Mouse (Mus musculus) lung, embryonic 14.5 days (tissue): ENCODE measurements around the gene Zfp385c. TPM values are rescaled to one million over a fixed set of nuclear protein-coding genes. Genes with fewer than 3 reads are reported as not detected.
A peak's percentile ranks its signal among the peaks of the same experiment; 100 is the strongest.
"Not testable (repeated sequence)": the region's sequence is repeated elsewhere in the genome, so short reads cannot be mapped to it uniquely, and the experiment has no call there.

ENCODE experiments used
- ATAC-seq: fragments of 200-750 bp; cut with Nextera tagmentation; 2 replicates; pipeline ENCODE4 v1.8.0; 2017; ENCODE audit warnings: mild to moderate bottlenecking, moderate TSS enrichment, moderate library complexity; ENCODE audit not compliant: insufficient read depth
- DNase-seq: peaks from one replicate; pipeline ENCODE4 v3.0.0-alpha.2; 2015
- H3K27ac ChIP-seq: fragments of 300-500 bp; sonication (generic); 2 replicates; pipeline ENCODE4 v1.5.1; 2014; ENCODE audit warnings: low read depth, mild to moderate bottlenecking, moderate library complexity
- H3K27me3 ChIP-seq: fragments of 300-500 bp; sonication (generic); 2 replicates; pipeline ENCODE4 v1.6.1; 2014; ENCODE audit warnings: low read length, control low read depth; ENCODE audit not compliant: insufficient read depth
- H3K36me3 ChIP-seq: fragments of 300-500 bp; sonication (generic); 2 replicates; pipeline ENCODE4 v1.6.1; 2014; ENCODE audit warnings: control low read depth; ENCODE audit not compliant: insufficient read depth
- H3K4me1 ChIP-seq: fragments of 300-500 bp; sonication (generic); 2 replicates; pipeline ENCODE4 v1.6.1; 2014; ENCODE audit warnings: antibody characterized with exemption, control low read depth; ENCODE audit not compliant: insufficient read depth
- H3K4me2 ChIP-seq: fragments of 300-500 bp; sonication (generic); 2 replicates; pipeline ENCODE4 v1.6.1; 2014; ENCODE audit warnings: mild to moderate bottlenecking
- H3K4me3 ChIP-seq: fragments of 300-500 bp; sonication (generic); 2 replicates; pipeline ENCODE4 v1.5.1; 2014; ENCODE audit warnings: low read depth, low read length
- H3K9ac ChIP-seq: fragments of 300-500 bp; sonication (generic); 2 replicates; pipeline ENCODE4 v1.6.1; 2014
- H3K9me3 ChIP-seq: fragments of 300-500 bp; sonication (generic); 2 replicates; pipeline ENCODE4 v1.6.1; 2016; ENCODE audit warnings: low read depth, low read length, control low read depth
- CTCF ChIP-seq: IDR thresholded peaks from 2 replicates; pipeline ENCODE4 v1.5.1; 2016; ENCODE audit warnings: antibody characterized with exemption, low read depth
- WGBS: fragments of 180-500 bp; shearing (Covaris S2); extraction: QIAGEN DNeasy Blood & Tissue Kit; methylation state at CpG from one replicate; pipeline ENCODE4 v1.1.7; 2014; 5-methylcytosine and 5-hydroxymethylcytosine counted together
- polyA plus RNA-seq: library from polyadenylated mRNA; unstranded; fragments of >200 nt; fragmentation: Nextera tagmentation; extraction: Ambion mirVana; gene quantifications from 2 replicates; pipeline ENCODE4 v1.2.1, GENCODE M21; 2014

Zfp385c gene
- polyA plus RNA-seq, 1 experiment from 2014 or later: not detected

DNA sequence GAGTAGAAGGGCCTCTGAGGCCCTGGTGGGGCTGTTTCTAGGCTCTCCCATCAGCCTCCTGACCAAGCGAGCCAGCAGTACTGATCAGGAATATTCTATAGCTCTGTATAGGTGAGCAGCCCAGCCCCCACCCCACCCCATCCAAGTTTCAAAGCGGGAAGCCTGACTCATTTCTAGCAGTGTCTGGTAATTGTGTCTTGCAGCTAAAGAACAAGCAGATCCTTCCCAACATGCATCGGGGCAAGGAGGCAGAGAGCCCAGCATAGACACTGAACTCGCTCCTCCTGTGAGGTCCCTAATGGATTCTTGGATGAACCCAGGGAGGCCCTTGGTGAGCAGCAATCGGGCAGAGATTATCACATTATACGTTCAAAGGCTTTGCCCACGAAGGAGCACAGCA is 14.4 kb downstream of the Zfp385c start:
- WGBS: 38% methylated on average over 7 of the region's 7 CpGs
- H3K4me1 ChIP-seq: no peaks in the 10 kb centered on the region
- TF ChIP-seq CTCF: no peak
- H3K4me3 ChIP-seq: no peak overlapping the region
- no peak overlapping the region for H3K4me2 ChIP-seq
- no peaks in the 10 kb centered on the region for H3K9me3 ChIP-seq
- DNase-seq: no peak
- no peak overlapping the region for H3K27ac ChIP-seq
- H3K36me3 ChIP-seq: no peaks in the 10 kb centered on the region
- no peak for ATAC-seq
- no peak overlapping the region for H3K9ac ChIP-seq
- H3K27me3 ChIP-seq: peaks cover 9% of the 10 kb centered on the region; the same call in 1 of the 2 replicates

- Histone ChIP-seq H3K4me1 (no peaks in the 10 kb centered on the region), H3K4me2 (peak overlapping the region; percentile 32; the same call in 1 of the 2 replicates), H3K9ac (peak overlapping the region; percentile 36), H3K27ac (no peak overlapping the region), H3K36me3 (no peaks in the 10 kb centered on the region), H3K9me3 (no peaks in the 10 kb centered on the region), H3K27me3 (peaks cover 15% of the 10 kb centered on the region; the same call in 1 of the 2 replicates), H3K4me3 (no peak overlapping the region)
- DNase-seq (peak; percentile 61), ATAC-seq (peak; percentile 11; the same call in 1 of the 2 replicates)
- TF ChIP-seq CTCF: no peak
- WGBS: 3% methylated on average over 23 of the region's 23 CpGs
Measured at GRCm38 (mm10) chr11:100673169-100673568, 19.1 kb downstream of the Zfp385c start.

- no peak overlapping the region for H3K4me3 ChIP-seq
- no peak overlapping the region for H3K27ac ChIP-seq
- no peaks in the 10 kb centered on the region for H3K9me3 ChIP-seq
- no peak for DNase-seq
- 46% methylated on average over 2 of the region's 2 CpGs for WGBS
- H3K4me1 ChIP-seq: no peaks in the 10 kb centered on the region
- H3K36me3 ChIP-seq: no peaks in the 10 kb centered on the region
- TF ChIP-seq CTCF: no peak
- H3K27me3 ChIP-seq: peaks cover 15% of the 10 kb centered on the region; the same call in 1 of the 2 replicates
- ATAC-seq: no peak
- H3K9ac ChIP-seq: no peak overlapping the region
- H3K4me2 ChIP-seq: no peak overlapping the region
Measured at GRCm38 (mm10) chr11:100671956-100672355, 20.3 kb downstream of the Zfp385c start.

DNA sequence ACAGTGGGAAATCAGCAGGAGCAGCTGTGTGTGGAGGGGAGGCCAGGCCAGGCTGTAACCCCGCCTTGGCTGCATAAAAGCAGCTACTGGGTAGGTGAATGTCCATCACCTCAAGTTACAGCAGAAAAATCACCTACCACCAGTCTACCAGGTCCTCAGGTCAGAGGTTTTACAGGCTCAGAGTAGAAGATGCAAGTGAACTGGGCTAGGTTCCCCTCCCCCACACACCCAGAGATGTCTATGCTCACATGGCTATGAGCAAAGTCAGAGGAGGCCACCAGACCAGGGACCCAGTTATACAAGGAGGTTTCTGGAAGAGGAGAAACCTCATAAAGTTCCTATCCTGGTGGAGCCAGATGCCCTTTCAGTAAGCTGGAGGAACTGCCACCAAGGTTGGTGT is 21.2 kb downstream of the Zfp385c start:
- H3K27ac ChIP-seq: no peak overlapping the region
- H3K9ac ChIP-seq: no peak overlapping the region
- DNase-seq: no peak
- ATAC-seq: no peak
- peaks cover 15% of the 10 kb centered on the region; the same call in 1 of the 2 replicates for H3K27me3 ChIP-seq
- no peak overlapping the region for H3K4me2 ChIP-seq
- no peak for TF ChIP-seq CTCF
- no peaks in the 10 kb centered on the region for H3K36me3 ChIP-seq
- no peak overlapping the region for H3K4me3 ChIP-seq
- no peaks in the 10 kb centered on the region for H3K9me3 ChIP-seq
- 67% methylated on average over 1 of the region's 1 CpGs for WGBS
- no peaks in the 10 kb centered on the region for H3K4me1 ChIP-seq

- Histone ChIP-seq H3K4me3 (no peak overlapping the region), H3K4me2 (no peak overlapping the region), H3K27me3 (no peaks in the 10 kb centered on the region), H3K27ac (no peak overlapping the region), H3K36me3 (no peaks in the 10 kb centered on the region), H3K4me1 (peaks cover 3% of the 10 kb centered on the region; the same call in 1 of the 2 replicates), H3K9me3 (no peaks in the 10 kb centered on the region), H3K9ac (no peak overlapping the region)
- no peak for TF ChIP-seq CTCF
- ATAC-seq (no peak), DNase-seq (no peak)
- 49% methylated on average over 10 of the region's 10 CpGs for WGBS
Measured at GRCm38 (mm10) chr11:100659806-100660205, 32.4 kb downstream of the Zfp385c start.

- ATAC-seq: no peak
- WGBS: 3% methylated on average over 6 of the region's 6 CpGs
- peaks cover 3% of the 10 kb centered on the region; the same call in 1 of the 2 replicates for H3K4me1 ChIP-seq
- no peak overlapping the region for H3K4me3 ChIP-seq
- H3K9me3 ChIP-seq: no peaks in the 10 kb centered on the region
- no peak for TF ChIP-seq CTCF
- 0 out of 2 replicates have a peak overlapping the region, but pooled peaks have one; percentile 21 for H3K4me2 ChIP-seq
- DNase-seq: peak; percentile 60
- 0 out of 2 replicates have a peak, but pooled peaks cover 5% of the 10 kb centered on the region for H3K27me3 ChIP-seq
- no peak overlapping the region for H3K9ac ChIP-seq
- no peak overlapping the region for H3K27ac ChIP-seq
- no peaks in the 10 kb centered on the region for H3K36me3 ChIP-seq
Measured at GRCm38 (mm10) chr11:100656458-100656857, 35.8 kb downstream of the Zfp385c start.

DNA sequence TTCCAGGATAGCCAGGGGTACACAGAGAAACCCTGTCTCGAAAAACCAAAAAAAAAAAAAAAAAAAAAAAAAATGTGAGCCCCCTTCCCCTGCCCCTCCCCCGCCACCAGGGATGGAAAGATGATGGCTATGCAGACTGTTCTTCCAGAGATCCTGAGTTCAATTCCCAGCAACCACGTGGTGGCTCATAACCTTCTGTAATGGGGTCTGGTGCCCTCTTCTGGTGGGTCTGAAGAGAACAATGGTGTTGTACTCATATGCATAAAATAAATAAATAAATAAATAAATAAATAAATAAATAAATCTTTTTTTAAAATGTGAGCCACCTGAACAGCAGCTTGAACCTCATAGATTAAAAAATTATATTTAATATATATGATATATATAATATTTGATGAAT is 36.7 kb downstream of the Zfp385c start:
- peak; percentile 14 for DNase-seq
- 57% methylated on average over 2 of the region's 3 CpGs for WGBS
- H3K4me2 ChIP-seq, H3K4me3 ChIP-seq, H3K4me1 ChIP-seq, ATAC-seq, H3K27ac ChIP-seq, H3K9me3 ChIP-seq, H3K9ac ChIP-seq, H3K36me3 ChIP-seq: not testable (repeated sequence)
- peaks cover 13% of the 10 kb centered on the region; the same call in 1 of the 2 replicates for H3K27me3 ChIP-seq

DNA sequence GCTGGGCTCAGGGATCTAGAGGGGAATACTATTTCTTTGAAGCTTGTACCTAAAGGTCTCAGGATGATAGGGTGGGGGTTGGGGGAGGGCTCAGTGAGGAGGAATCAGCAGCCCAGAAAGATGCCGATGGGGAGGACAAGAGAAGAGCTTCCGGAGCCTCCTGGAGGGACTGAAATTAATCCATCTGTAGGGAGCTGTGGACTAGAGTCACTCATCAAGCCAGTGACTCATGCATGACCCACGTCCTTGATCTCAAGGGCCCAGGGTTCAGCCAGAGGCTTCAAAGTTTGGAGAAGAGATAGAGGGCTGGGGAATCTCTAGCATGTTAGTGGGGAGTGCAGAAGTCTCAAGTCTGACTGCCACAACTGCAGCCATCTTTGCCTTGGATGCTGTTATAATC is 40.5 kb downstream of the Zfp385c start:
- no peak for DNase-seq
- no peak overlapping the region for H3K27ac ChIP-seq
- no peak overlapping the region for H3K4me2 ChIP-seq
- WGBS: 18% methylated on average over 3 of the region's 3 CpGs
- no peaks in the 10 kb centered on the region for H3K36me3 ChIP-seq
- no peak for TF ChIP-seq CTCF
- H3K9me3 ChIP-seq: no peaks in the 10 kb centered on the region
- H3K4me1 ChIP-seq: peaks cover 3% of the 10 kb centered on the region; the same call in 1 of the 2 replicates
- no peak overlapping the region for H3K4me3 ChIP-seq
- H3K27me3 ChIP-seq: peaks cover 17% of the 10 kb centered on the region
- ATAC-seq: no peak
- H3K9ac ChIP-seq: no peak overlapping the region
